Mouse (Mus musculus): ENCODE data around the gene Abhd12b. TPM values are rescaled to one million over a fixed set of nuclear protein-coding genes. Genes with fewer than 3 reads are reported as not detected.

Abhd12b gene
- total and polyA plus RNA-seq, 3 experiments: 0.23 TPM; not detected in 2

GRCm38 (mm10) chr12:70231294-70231693, 77.4 kb downstream of the Abhd12b start, which contains the start of gene Pygl:
TSS of gene Pygl (minus strand) at chr12:70231488.
- Histone ChIP-seq H3K27ac (ENCODE audit: insufficient read depth, low read depth) (no peak within 1 kb of the TSS), H3K4me2 (ENCODE audit: insufficient read depth, low read depth, poor library complexity, severe bottlenecking) (no peak within 1 kb of the TSS), H3K4me3 (replicated peaks in 1 of 3; ENCODE audit: low read depth in 2 of 3, low read length in 2 of 3, poor library complexity in 1 of 3) (no peak within 1 kb of the TSS)

GRCm38 (mm10) chr12:70232020-70232544, 78.1 kb downstream of the Abhd12b start:
- TF ChIP-seq JUND (conservative IDR thresholded peaks at IDR 0.05; ENCODE audit: low read depth, low read length): no peak
- no peak for TF ChIP-seq JUN (IDR thresholded peaks at IDR 0.05; ENCODE audit: insufficient read depth, low read depth, low read length)
- no peak for TF ChIP-seq HCFC1 (IDR thresholded peaks at IDR 0.05; ENCODE audit: low read depth, low read length)
- TF ChIP-seq UBTF (IDR thresholded peaks at IDR 0.05; ENCODE audit: low read depth, low read length): no peak
- TF ChIP-seq ZNF384 (IDR thresholded peaks at IDR 0.05; ENCODE audit: low read depth, low read length): no peak
- no peak for TF ChIP-seq CHD1 (IDR thresholded peaks at IDR 0.05; ENCODE audit: low read depth, low read length)
- TF ChIP-seq ZMIZ1 (IDR thresholded peaks at IDR 0.05; ENCODE audit: low read depth, low read length): no peak
- Histone ChIP-seq H3K9me3 (replicated peaks; ENCODE audit: low read length) (no peaks in the 10 kb centered on the region), H3K27ac (ENCODE audit: insufficient read depth, low read depth) (no peak overlapping the region), H3K4me2 (ENCODE audit: insufficient read depth, low read depth, poor library complexity, severe bottlenecking) (no peak overlapping the region), H3K27me3 (replicated peaks) (no peaks in the 10 kb centered on the region), H3K4me3 (replicated peaks in 1 of 3; ENCODE audit: low read depth in 2 of 3, low read length in 2 of 3, poor library complexity in 1 of 3) (no peak overlapping the region), H3K79me2 (replicated peaks; ENCODE audit: control insufficient read depth, extremely low read depth, insufficient read depth, poor library complexity, severe bottlenecking) (no peaks in the 10 kb centered on the region), H3K36me3 (replicated peaks in 1 of 2; ENCODE audit: control insufficient read depth in 1 of 2, insufficient read depth in 1 of 2, low read length in 1 of 2) (no peaks in the 10 kb centered on the region), H3K9ac (ENCODE audit: insufficient read depth, low read depth) (no peak overlapping the region), H3K4me1 (ENCODE audit: control insufficient read depth in 1 of 2, insufficient read depth in 2 of 2) (peaks cover 0 to 5% of the 10 kb centered on the region in 2 experiments; a peak in 1 of 4 replicates)
- DNase-seq (ENCODE audit: extremely low read depth): no peak
- in situ Hi-C loops (cut with MboI; ENCODE audit: low pct_ligation_motif_present, low pct_unique_long_range_greater_than_20kb, low sequenced_read_pairs): loop anchor here (25.0 kb wide), 1 partner anchor 680 kb away; no protein-coding TSS in a partner anchor
- dilution Hi-C loops (cut with MboI; ENCODE audit: extremely low pct_ligation_motif_present, extremely low pct_unique_long_range_greater_than_20kb, low sequenced_read_pairs): no loop called here

More at GRCm38 (mm10) chr12:70231294-70231693, 77.4 kb downstream of the Abhd12b start, which contains the start of gene Pygl:
- Histone ChIP-seq H3K27me3 (replicated peaks) (no peaks in the 10 kb centered on the region), H3K4me1 (ENCODE audit: control insufficient read depth in 1 of 2, insufficient read depth in 2 of 2) (peaks cover 0 to 5% of the 10 kb centered on the region in 2 experiments; a peak in 1 of 4 replicates), H3K36me3 (replicated peaks in 1 of 2; ENCODE audit: control insufficient read depth in 1 of 2, insufficient read depth in 1 of 2, low read length in 1 of 2) (no peaks in the 10 kb centered on the region), H3K9ac (ENCODE audit: insufficient read depth, low read depth) (no peak within 1 kb of the TSS), H3K79me2 (replicated peaks; ENCODE audit: control insufficient read depth, extremely low read depth, insufficient read depth, poor library complexity, severe bottlenecking) (no peaks in the 10 kb centered on the region), H3K9me3 (replicated peaks; ENCODE audit: low read length) (no peaks in the 10 kb centered on the region)
- in situ Hi-C loops (cut with MboI; ENCODE audit: low pct_ligation_motif_present, low pct_unique_long_range_greater_than_20kb, low sequenced_read_pairs): loop anchor here (25.0 kb wide), 1 partner anchor 681 kb away; no protein-coding TSS in a partner anchor
- dilution Hi-C loops (cut with MboI; ENCODE audit: extremely low pct_ligation_motif_present, extremely low pct_unique_long_range_greater_than_20kb, low sequenced_read_pairs): no loop called here
- no peak for DNase-seq (ENCODE audit: extremely low read depth)
- no peak for TF ChIP-seq EP300 (IDR thresholded peaks at IDR 0.05; ENCODE audit: low read length)
- no peak for TF ChIP-seq MXI1 (IDR thresholded peaks at IDR 0.05; ENCODE audit: low read depth, low read length)
- no peak for TF ChIP-seq CTCF (conservative IDR thresholded peaks at IDR 0.05 in 1 of 2, IDR thresholded peaks at IDR 0.05 in 1 of 2; ENCODE audit: low read depth in 2 of 2, low read length in 2 of 2)
- no peak for TF ChIP-seq CHD2 (IDR thresholded peaks at IDR 0.05; ENCODE audit: low read length)
- no peak for TF ChIP-seq USF2 (conservative IDR thresholded peaks at IDR 0.05; ENCODE audit: low read depth, low read length)
- no peak for TF ChIP-seq ZKSCAN1 (IDR thresholded peaks at IDR 0.05; ENCODE audit: borderline replicate concordance, low read depth, low read length)
- TF ChIP-seq MAFK (IDR thresholded peaks at IDR 0.05; ENCODE audit: insufficient replicate concordance, low read length): no peak
- TF ChIP-seq ZC3H11A (IDR thresholded peaks at IDR 0.05; ENCODE audit: low read depth, low read length): no peak
- TF ChIP-seq TCF12 (IDR thresholded peaks at IDR 0.05; ENCODE audit: low read depth, low read length): no peak
- no peak for TF ChIP-seq IRF4 (IDR thresholded peaks at IDR 0.05; ENCODE audit: low read depth, low read length)
- TF ChIP-seq RCOR1 (conservative IDR thresholded peaks at IDR 0.05; ENCODE audit: low read depth, low read length): no peak
- no peak for TF ChIP-seq MEF2A (IDR thresholded peaks at IDR 0.05; ENCODE audit: borderline replicate concordance, low read depth, low read length)
- no peak for TF ChIP-seq SMC3 (IDR thresholded peaks at IDR 0.05; ENCODE audit: low read depth, low read length)
- TF ChIP-seq POLR2A (IDR thresholded peaks at IDR 0.05; ENCODE audit: low read depth, low read length): no peak
- TF ChIP-seq JUND (conservative IDR thresholded peaks at IDR 0.05; ENCODE audit: low read depth, low read length): no peak
- TF ChIP-seq MAZ (IDR thresholded peaks at IDR 0.05; ENCODE audit: low read depth, low read length): no peak
- no peak for TF ChIP-seq GABPA (IDR thresholded peaks at IDR 0.05; ENCODE audit: insufficient replicate concordance, low read depth, low read length)
- TF ChIP-seq UBTF (IDR thresholded peaks at IDR 0.05; ENCODE audit: low read depth, low read length): no peak
- no peak for TF ChIP-seq HCFC1 (IDR thresholded peaks at IDR 0.05; ENCODE audit: low read depth, low read length)
- no peak for TF ChIP-seq KAT2A (IDR thresholded peaks at IDR 0.05; ENCODE audit: insufficient replicate concordance, low read length)

Data from CH12.LX (cell line).